Mouse (Mus musculus) C2C12 (cell line): ENCODE measurements around the gene Ppip5k2. TPM values are rescaled to one million over a fixed set of nuclear protein-coding genes. Genes with fewer than 3 reads are reported as not detected.

Experiments used
- H3K27me3 ChIP-seq: one replicate; pipeline ENCODE4 v1.6.1; 2011; ENCODE audit not compliant: control insufficient read depth, insufficient read depth, insufficient read length
- H3K36me3 ChIP-seq: one replicate; pipeline ENCODE4 v1.6.1; 2011; ENCODE audit not compliant: control insufficient read depth, insufficient read depth
- H3K4me3 ChIP-seq: one replicate; pipeline ENCODE4 v1.5.1; 2011; ENCODE audit warnings: mild to moderate bottlenecking, control low read depth; ENCODE audit not compliant: poor library complexity, insufficient read depth, severe bottlenecking
- H3K79me2 ChIP-seq: one replicate; pipeline ENCODE4 v1.6.1; 2011; ENCODE audit not compliant: control insufficient read depth, insufficient read depth
- H3K79me3 ChIP-seq: one replicate; pipeline ENCODE4 v1.6.1; 2011; ENCODE audit warnings: low read depth, control low read depth
- H3ac ChIP-seq: one replicate; pipeline ENCODE3; 2011; ENCODE audit warnings: low read depth; ENCODE audit not compliant: control insufficient read depth, insufficient read length
- CEBPB ChIP-seq: IDR thresholded peaks from one replicate; pipeline ENCODE4 v1.6.1; 2011; ENCODE audit warnings: low read depth, mild to moderate bottlenecking, control low read depth, moderate library complexity
- CTCF ChIP-seq: IDR thresholded peaks from one replicate; pipeline ENCODE4 v1.5.1; 2011; ENCODE audit not compliant: control insufficient read depth, insufficient read depth, insufficient read length
- FOSL1 ChIP-seq: IDR thresholded peaks from one replicate; pipeline ENCODE4 v1.8.0; 2011; ENCODE audit warnings: mild to moderate bottlenecking, low read length; ENCODE audit not compliant: poor library complexity, insufficient read depth, severe bottlenecking
- MAX ChIP-seq: IDR thresholded peaks from one replicate; pipeline ENCODE4 v1.6.1; 2011; ENCODE audit warnings: mild to moderate bottlenecking, control low read depth
- MYOD1 ChIP-seq: IDR thresholded peaks from one replicate; pipeline ENCODE4 v1.6.1; 2011; ENCODE audit warnings: low read depth; ENCODE audit not compliant: control insufficient read depth, insufficient read length
- MYOG ChIP-seq: IDR thresholded peaks from one replicate; pipeline ENCODE4 v1.6.1; 2011; ENCODE audit not compliant: control insufficient read depth, insufficient read length; ENCODE audit errors: extremely low read depth
- USF1 ChIP-seq: IDR thresholded peaks from one replicate; pipeline ENCODE4 v1.6.1; 2011; ENCODE audit warnings: low read depth, mild to moderate bottlenecking, control low read depth, moderate library complexity
- polyA plus RNA-seq: library from polyadenylated mRNA; unstranded; fragments of >200 nt; fragmentation: generic; extraction: Trizol; gene quantifications from one replicate; pipeline ENCODE4 v1.2.1, GENCODE M21; 2012; ENCODE audit warnings: missing spikeins

The Ppip5k2 gene
- polyA plus RNA-seq, 1 experiment: 3.8 TPM

DNA sequence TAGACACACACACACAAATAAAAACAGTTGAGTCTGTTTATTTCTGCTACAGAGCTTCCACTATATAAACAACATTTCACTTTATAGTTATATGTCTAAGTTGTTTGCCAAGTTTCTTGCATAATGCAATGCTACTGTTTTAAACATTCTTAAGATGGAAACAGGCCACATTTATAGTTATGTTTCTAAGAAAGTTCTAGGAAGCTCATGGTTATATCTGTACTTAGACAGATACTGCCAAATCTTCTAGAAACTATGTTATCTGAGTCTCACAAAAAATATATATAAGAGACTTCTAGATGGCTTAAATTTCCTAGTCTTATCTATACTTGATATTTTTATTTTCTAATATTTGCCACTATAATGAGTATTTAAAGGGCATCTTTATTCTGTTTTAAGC, 17.0 kb downstream of the Ppip5k2 start:
- H3K36me3 ChIP-seq: peaks cover 44% of the 10 kb centered on the region
- no peaks in the 10 kb centered on the region for H3K79me3 ChIP-seq
- no peak overlapping the region for H3ac ChIP-seq
- H3K27me3 ChIP-seq: no peaks in the 10 kb centered on the region
- no peak overlapping the region for H3K4me3 ChIP-seq
- no peak for TF ChIP-seq CTCF
- no peak for TF ChIP-seq MYOG
- no peak for TF ChIP-seq MYOD1
- TF ChIP-seq USF1: no peak
- no peak for TF ChIP-seq FOSL1
- no peak for TF ChIP-seq MAX
- H3K79me2 ChIP-seq: no peaks in the 10 kb centered on the region

GRCm38 (mm10) chr1:97748163-97748562, 22.0 kb downstream of the Ppip5k2 start:
- Histone ChIP-seq H3K36me3 (peaks cover 45% of the 10 kb centered on the region), H3ac (no peak overlapping the region), H3K27me3 (no peaks in the 10 kb centered on the region), H3K79me2 (no peaks in the 10 kb centered on the region), H3K79me3 (no peaks in the 10 kb centered on the region), H3K4me3 (no peak overlapping the region)
- no peak for TF ChIP-seq USF1
- TF ChIP-seq MYOD1: no peak
- no peak for TF ChIP-seq MAX
- no peak for TF ChIP-seq CTCF
- TF ChIP-seq FOSL1: no peak
- no peak for TF ChIP-seq CEBPB
- TF ChIP-seq MYOG: no peak

GRCm38 (mm10) chr1:97746261-97746660, 23.9 kb downstream of the Ppip5k2 start:
- Histone ChIP-seq H3K79me3 (no peaks in the 10 kb centered on the region), H3K27me3 (no peaks in the 10 kb centered on the region), H3K4me3 (no peak overlapping the region), H3K36me3 (peaks cover 39% of the 10 kb centered on the region), H3K79me2 (no peaks in the 10 kb centered on the region), H3ac (no peak overlapping the region)
- TF ChIP-seq CEBPB (no peak), MYOG (no peak), USF1 (no peak), CTCF (no peak), FOSL1 (no peak), MYOD1 (no peak), MAX (no peak)

DNA sequence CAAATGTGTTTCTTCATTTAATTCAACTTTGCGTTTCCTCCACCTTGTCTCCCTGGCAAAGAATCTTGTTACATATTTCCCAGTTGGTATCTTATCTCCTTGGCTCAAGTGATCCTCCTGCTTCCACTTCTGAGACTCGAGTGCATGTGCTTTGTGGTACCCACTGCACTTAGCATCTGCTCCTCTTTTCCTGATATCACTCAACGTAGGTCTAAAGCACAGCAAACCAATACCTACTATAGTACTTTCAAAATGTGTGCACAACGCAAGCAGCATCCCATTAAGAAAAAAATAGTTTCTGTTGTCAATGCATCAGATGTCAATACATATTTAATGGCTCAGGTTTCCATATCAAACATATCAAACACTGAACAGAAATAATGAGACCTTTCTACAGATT, 24.5 kb downstream of the Ppip5k2 start:
- Histone ChIP-seq H3K36me3 (peaks cover 40% of the 10 kb centered on the region), H3K27me3 (no peaks in the 10 kb centered on the region), H3K79me3 (no peaks in the 10 kb centered on the region), H3ac (no peak overlapping the region), H3K79me2 (no peaks in the 10 kb centered on the region), H3K4me3 (no peak overlapping the region)
- TF ChIP-seq MYOG (no peak), CTCF (no peak), CEBPB (no peak), FOSL1 (no peak)

- Histone ChIP-seq H3K27me3 (no peaks in the 10 kb centered on the region), H3K79me3 (no peaks in the 10 kb centered on the region), H3K79me2 (no peaks in the 10 kb centered on the region), H3ac (no peak overlapping the region), H3K4me3 (no peak overlapping the region), H3K36me3 (peaks cover 47% of the 10 kb centered on the region)
- TF ChIP-seq MYOD1: no peak
- TF ChIP-seq FOSL1: no peak
- no peak for TF ChIP-seq CEBPB
- TF ChIP-seq MAX: no peak
- TF ChIP-seq MYOG: no peak
- no peak for TF ChIP-seq USF1
Observed at GRCm38 (mm10) chr1:97743063-97743462, 27.1 kb downstream of the Ppip5k2 start.

DNA sequence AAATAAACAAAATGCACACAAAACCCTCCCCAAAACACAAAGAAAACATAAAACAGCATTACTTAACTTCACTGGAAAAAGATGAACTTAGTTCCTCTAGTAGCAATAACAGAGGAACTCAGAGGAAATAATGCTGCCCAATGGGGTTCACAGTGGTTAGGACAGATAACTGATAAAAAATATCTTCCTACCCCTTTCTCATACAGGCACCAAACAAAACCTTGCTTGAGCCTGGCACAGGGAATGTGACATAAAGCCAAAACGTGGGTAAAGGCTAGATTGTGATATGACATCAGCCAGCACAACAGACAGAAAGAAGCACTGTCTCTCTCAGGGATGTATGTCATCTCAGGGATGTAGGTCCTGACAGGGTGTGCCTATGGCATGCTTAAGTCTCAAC, 40.9 kb downstream of the Ppip5k2 start:
- no peaks in the 10 kb centered on the region for H3K27me3 ChIP-seq

More for the DNA sequence above, 40.9 kb downstream of the Ppip5k2 start:
- no peaks in the 10 kb centered on the region for H3K79me2 ChIP-seq
- H3ac ChIP-seq: no peak overlapping the region
- no peak overlapping the region for H3K4me3 ChIP-seq
- H3K79me3 ChIP-seq: no peaks in the 10 kb centered on the region
- peaks cover 46% of the 10 kb centered on the region for H3K36me3 ChIP-seq
- TF ChIP-seq MYOD1 (no peak), MYOG (no peak), CTCF (no peak), USF1 (no peak), CEBPB (no peak), MAX (no peak), FOSL1 (no peak)
